Mouse (Mus musculus): ENCODE data around the gene Olfr978. TPM values are rescaled to one million over a fixed set of nuclear protein-coding genes. Genes with fewer than 3 reads are reported as not detected.

Gene Olfr978
- polyA plus RNA-seq, 1 experiment from 2014 or later: not detected

Other genes starting within 250 kb of the Olfr978 start
- not detected in 2 replicates for gene Olfr967, start 245.9 kb upstream of the Olfr978 start, polyA plus RNA-seq (2014; fragmentation: Nextera tagmentation; extraction: Ambion mirVana)
- not detected in 2 replicates for gene Olfr968, start 208.9 kb upstream of the Olfr978 start, polyA plus RNA-seq (2014; fragmentation: Nextera tagmentation; extraction: Ambion mirVana)
- not detected in 2 replicates for gene Olfr969, start 201.2 kb upstream of the Olfr978 start, polyA plus RNA-seq (2014; fragmentation: Nextera tagmentation; extraction: Ambion mirVana)
- gene Olfr970, start 183.3 kb upstream of the Olfr978 start, polyA plus RNA-seq (2014; fragmentation: Nextera tagmentation; extraction: Ambion mirVana): not detected in 2 replicates
- gene Olfr971, start 155.2 kb upstream of the Olfr978 start, polyA plus RNA-seq (2014; fragmentation: Nextera tagmentation; extraction: Ambion mirVana): not detected in 2 replicates
- gene Olfr972, start 125.7 kb upstream of the Olfr978 start, polyA plus RNA-seq (2014; fragmentation: Nextera tagmentation; extraction: Ambion mirVana): not detected in 2 replicates
- not detected in 2 replicates for gene Olfr229, start 84.8 kb upstream of the Olfr978 start, polyA plus RNA-seq (2014; fragmentation: Nextera tagmentation; extraction: Ambion mirVana)
- not detected in 2 replicates for gene Olfr974, start 54.6 kb upstream of the Olfr978 start, polyA plus RNA-seq (2014; fragmentation: Nextera tagmentation; extraction: Ambion mirVana)
- gene Olfr975, start 40.1 kb upstream of the Olfr978 start, polyA plus RNA-seq (2014; fragmentation: Nextera tagmentation; extraction: Ambion mirVana): not detected in 2 replicates
- gene Olfr976, start 31.0 kb upstream of the Olfr978 start, polyA plus RNA-seq (2014; fragmentation: Nextera tagmentation; extraction: Ambion mirVana): not detected in 2 replicates
- gene Olfr979, start 11.4 kb downstream of the Olfr978 start, polyA plus RNA-seq (2014; fragmentation: Nextera tagmentation; extraction: Ambion mirVana): not detected in 2 replicates
- not detected in 2 replicates for gene Olfr980, start 17.5 kb downstream of the Olfr978 start, polyA plus RNA-seq (2014; fragmentation: Nextera tagmentation; extraction: Ambion mirVana)
- not detected in 2 replicates for gene Olfr981, start 29.4 kb downstream of the Olfr978 start, polyA plus RNA-seq (2014; fragmentation: Nextera tagmentation; extraction: Ambion mirVana)
- gene Olfr982, start 81.7 kb downstream of the Olfr978 start, polyA plus RNA-seq (2014; fragmentation: Nextera tagmentation; extraction: Ambion mirVana): not detected in 2 replicates
- not detected in 2 replicates for gene Olfr983, start 101.5 kb downstream of the Olfr978 start, polyA plus RNA-seq (2014; fragmentation: Nextera tagmentation; extraction: Ambion mirVana)
- not detected in 2 replicates for gene Olfr984, start 122.1 kb downstream of the Olfr978 start, polyA plus RNA-seq (2014; fragmentation: Nextera tagmentation; extraction: Ambion mirVana)
- not detected in 2 replicates for gene Olfr985, start 138.1 kb downstream of the Olfr978 start, polyA plus RNA-seq (2014; fragmentation: Nextera tagmentation; extraction: Ambion mirVana)
- not detected in 2 replicates for gene Tmem225, start 156.0 kb downstream of the Olfr978 start, polyA plus RNA-seq (2014; fragmentation: Nextera tagmentation; extraction: Ambion mirVana)
- gene Olfr986, start 188.8 kb downstream of the Olfr978 start, polyA plus RNA-seq (2014; fragmentation: Nextera tagmentation; extraction: Ambion mirVana): not detected in 2 replicates
- gene Zfp202, start 200.2 kb downstream of the Olfr978 start, polyA plus RNA-seq (2014; fragmentation: Nextera tagmentation; extraction: Ambion mirVana): 5.6 and 8.6 TPM in 2 replicates